Mouse (Mus musculus): ENCODE measurements around the gene Mrpl50.
"Not testable (repeated sequence)": the region's sequence is repeated elsewhere in the genome, so short reads cannot be mapped to it uniquely, and the experiment has no call there.

Mrpl50 gene

GRCm38 (mm10) chr4:49520572-49521340, at the start of gene Mrpl50, which contains the start of gene Zfp189:
Mrpl50 (minus strand) TSS chr4:49521093.
Zfp189 (plus strand) TSS chr4:49521176.
- CTCF ChIA-PET, result no interaction called here

DNA sequence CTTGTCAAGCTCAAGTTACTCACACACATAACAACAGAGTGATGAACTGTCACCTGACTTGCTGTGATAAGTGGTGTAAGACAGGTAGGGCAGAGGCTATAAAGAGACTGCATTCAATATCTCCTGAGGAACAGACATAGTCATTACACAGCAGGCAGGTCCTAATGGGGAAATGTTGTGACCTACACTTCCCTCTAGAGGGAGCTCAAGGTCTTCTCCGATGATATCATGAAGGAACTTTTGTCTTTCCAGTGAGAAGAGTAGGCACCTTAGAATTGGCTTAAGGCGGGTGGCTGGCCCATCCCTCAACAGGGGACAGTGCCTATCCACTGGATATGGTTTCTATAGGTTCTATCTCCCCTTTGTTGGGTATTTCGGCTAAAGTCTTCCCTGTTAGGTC, 46.7 kb upstream of the Mrpl50 start:
- CTCF ChIA-PET, result interaction anchor here (2.8 kb wide), 1 partner anchor 60 kb away, joined by 14 read pairs; no protein-coding TSS in a partner anchor

- CTCF ChIA-PET, result no interaction called here
These were observed 39.3 kb upstream of the Mrpl50 start for GRCm38 (mm10) chr4:49559915-49560772.

GRCm38 (mm10) chr4:49558181-49558580, 37.3 kb upstream of the Mrpl50 start:
- CTCF ChIA-PET, result no interaction called here

DNA sequence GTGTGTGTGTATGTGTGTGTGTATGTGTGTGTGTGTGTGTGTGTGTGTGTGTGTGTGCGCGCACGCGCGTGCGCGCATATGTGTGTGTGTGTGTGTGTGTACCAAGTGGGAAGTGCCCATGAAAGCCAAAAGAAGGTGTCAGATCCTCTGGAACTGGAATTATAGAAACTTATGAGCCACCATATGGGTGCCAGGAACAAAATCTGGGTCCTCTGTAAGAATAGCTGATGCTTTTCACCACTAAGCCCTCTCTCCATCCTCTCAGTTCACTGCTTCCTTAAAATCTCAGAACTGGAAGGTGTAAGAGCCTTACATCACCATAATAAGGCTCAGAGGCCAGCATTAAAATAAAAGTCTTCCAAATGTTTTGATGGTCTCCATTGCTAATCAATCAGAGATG, 36.5 kb upstream of the Mrpl50 start:
- CTCF ChIA-PET, result no interaction called here

DNA sequence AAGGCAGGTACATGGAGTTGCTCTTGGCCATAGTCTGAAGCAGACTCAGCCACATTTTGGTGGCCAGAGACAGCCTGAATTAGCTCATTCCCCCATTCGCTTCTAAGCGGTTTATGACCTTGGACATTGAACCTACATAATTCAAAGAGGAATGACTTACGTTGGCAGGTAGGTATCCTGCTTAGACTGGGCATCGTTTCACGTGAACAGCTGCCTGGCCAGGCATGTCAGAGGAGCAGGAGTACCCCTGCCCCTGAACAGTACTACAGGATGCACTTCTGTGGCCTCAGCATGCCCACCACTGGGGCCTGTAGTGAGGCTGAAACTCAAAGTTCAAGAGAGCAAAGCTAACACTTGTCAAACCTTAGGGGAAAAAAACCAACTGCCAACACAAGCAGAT, 32.5 kb upstream of the Mrpl50 start:
- CTCF ChIA-PET, result no interaction called here

DNA sequence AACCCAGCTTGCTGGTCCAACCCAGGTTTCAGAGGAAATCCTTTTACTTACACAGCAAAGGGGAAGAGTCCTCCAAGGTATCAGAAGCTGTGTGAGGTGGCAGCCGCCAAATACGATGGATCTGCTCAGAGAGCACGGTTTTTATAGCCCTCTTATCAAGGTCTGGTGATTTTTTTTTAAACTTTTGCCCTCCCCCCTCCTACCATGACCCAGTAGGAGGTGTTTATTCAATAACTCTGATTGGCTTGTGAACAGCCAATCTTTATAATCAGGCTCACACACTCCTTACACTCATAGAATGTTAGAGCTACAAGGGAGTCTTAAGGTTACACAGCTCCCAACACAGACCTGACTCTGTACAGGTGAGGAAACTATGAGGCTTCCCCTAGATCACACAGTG, 28.5 kb upstream of the Mrpl50 start, which contains the start of gene Aldob:
TSS of gene Aldob (minus strand) at position 164 of the 400 bp plus-strand sequence.
- CTCF ChIA-PET, result no interaction called here

- CTCF ChIA-PET, result no interaction called here
These were observed 26.8 kb upstream of the Mrpl50 start for GRCm38 (mm10) chr4:49547544-49548219.

DNA sequence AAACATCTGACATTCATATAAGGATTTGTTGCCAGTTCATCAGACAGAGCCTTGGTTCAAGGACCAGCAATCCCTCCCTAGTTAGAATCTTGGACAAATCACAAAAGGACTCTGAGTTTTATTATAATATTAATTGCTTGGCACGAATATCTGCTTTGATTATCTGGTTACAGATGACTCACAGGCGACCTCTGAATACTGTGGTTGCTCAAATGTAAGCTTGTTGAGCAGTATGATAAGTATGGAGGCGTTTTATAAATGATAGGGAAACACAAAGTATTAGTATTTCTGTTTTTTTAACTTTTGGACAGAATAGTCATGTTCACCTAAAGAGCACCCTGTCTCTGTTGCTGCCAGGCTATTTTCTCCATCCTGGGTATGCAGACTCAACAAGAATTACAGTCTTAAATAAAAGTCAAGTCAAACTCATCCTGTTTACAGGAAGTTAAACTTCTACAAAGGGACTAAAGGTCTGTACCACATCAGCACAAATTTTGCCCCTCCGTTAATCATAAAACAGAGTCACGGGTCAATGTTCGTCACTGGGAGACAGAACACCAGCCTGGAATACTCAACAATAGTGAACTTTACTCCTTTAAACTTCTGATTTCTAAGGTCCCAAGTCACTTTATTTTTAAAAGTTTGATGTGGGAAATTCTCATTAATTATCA, 26.1 kb upstream of the Mrpl50 start:
- CTCF ChIA-PET, result no interaction called here

DNA sequence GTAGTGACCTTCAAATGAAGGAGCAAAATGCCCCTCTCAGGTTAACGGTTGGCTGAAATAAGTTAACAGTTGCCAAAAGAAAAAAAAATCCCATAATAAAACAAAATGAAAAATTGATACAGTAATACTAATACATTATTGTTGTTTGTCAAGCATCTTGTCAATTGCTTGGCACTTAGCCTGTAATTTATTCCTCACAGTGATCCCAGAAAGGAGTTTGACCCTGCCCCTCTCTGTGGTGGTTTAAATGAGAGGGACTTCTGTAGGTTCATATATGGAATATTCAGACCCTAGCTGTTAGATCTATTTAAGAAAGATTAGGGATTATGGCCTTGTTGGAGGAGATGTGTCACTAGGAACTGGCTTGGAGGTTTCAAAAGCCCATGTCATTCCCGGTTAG, 25.1 kb upstream of the Mrpl50 start:
- CTCF ChIA-PET, result no interaction called here

- CTCF ChIA-PET, result no interaction called here
These were observed 20.1 kb upstream of the Mrpl50 start for GRCm38 (mm10) chr4:49540966-49541365.

DNA sequence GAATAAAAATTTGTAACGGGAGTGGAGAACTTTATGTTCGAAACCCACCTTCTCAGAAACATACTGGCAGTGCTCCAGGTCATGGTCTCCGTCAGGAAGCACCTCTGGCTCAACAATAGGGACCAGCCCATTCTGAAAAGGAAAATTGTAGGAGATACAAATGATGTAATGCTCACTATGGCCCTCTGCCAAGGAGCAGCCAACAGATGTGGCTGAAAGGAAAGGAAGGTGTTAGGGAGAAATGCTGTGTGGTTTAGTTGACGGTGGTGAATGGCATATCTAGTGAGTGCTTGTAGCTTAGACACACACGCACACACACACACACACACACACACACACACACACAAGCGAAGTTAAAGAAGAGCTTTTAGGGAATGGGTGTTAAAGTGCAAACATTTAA, 18.8 kb upstream of the Mrpl50 start:
- CTCF ChIA-PET, result no interaction called here

DNA sequence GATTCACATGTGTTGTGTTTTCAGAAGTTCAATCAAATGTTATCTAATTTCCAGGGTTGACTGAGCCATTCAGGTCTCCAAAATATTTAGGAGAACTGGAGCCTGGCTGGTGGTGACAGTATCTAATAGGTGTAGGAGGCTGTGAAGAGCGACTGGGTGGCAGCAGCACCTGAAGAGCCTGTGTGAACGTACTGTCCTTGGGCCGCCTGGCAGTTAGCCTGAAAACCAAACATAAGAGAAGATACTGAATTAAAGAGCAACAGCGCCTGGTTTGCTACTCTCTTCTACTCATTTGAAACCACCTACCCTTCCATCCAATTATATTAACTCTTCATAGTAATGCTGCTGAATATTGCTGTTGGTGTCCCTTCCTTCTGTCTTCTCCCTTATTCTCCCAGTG, 15.8 kb upstream of the Mrpl50 start:
- CTCF ChIA-PET, result no interaction called here

DNA sequence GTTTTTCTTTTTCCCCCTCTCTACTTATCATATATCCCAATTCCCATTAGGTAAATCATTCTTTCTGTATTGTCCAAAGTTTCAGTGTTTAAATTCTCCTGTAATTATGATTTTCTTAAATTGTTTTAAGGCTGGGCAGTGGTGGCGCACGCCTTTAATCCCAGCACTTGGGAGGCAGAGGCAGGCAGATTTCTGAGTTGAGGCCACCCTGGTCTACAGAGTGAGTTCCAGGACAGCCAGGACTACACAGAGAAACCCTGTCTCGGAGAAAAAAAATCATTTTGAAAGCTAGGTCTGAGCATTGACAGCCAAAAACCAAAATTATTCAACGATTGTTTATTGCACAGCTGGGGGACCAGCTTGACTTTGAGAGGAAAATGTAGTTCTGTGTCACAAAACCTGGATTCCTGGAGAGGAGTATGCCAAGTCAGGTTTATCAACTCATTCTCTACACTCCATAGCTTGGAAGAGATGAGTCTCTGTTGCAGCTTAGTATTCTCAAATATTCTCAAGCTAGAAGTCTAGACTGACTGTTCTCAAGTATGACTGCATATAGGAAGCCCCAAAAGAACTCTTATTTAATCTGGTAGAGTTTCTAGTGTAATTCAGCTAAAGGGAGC, 14.9 kb upstream of the Mrpl50 start:
- CTCF ChIA-PET, result no interaction called here

DNA sequence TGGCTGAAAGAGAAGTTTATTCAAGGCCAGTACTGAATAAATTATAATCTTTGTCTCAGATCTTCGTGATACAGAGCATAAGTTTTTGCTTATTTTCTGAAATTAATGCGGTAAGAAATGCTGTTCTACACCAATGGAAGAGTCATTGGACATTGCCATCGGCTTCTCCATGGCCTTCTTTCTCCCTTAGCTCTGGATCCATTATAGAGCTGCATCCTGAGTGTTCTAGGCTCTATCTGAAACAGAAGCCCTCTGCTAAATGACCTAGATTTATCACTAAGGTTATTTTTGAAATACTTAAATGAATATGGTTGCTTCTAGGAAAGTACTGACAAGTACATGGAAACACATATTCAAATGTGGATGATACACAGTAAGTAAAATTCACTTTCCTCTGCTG, 14.1 kb upstream of the Mrpl50 start:
- CTCF ChIA-PET, result no interaction called here

GRCm38 (mm10) chr4:49522576-49522975, 1.7 kb upstream of the Mrpl50 start:
- CTCF ChIA-PET, result no interaction called here

DNA sequence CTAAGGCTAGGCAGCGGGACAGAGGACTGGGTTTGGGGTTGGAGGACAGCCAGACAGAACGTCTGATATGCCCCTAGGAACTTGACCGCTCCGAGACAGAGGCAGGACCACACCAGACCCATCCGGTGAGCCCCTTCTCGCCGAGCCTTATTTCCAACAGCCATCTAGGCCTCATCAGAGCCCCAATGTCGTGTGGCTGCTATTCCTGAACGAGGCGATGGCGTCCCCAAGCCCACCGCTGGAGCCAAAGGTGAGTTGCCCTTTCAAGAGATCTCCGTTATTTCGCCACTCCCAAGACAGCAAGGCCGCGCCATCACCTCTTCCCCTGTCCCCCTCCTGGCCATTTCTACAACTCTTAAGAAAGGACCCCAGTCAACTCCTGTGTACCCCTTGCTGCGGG, 453 bp upstream of the Mrpl50 start:
- CTCF ChIA-PET, result no interaction called here

DNA sequence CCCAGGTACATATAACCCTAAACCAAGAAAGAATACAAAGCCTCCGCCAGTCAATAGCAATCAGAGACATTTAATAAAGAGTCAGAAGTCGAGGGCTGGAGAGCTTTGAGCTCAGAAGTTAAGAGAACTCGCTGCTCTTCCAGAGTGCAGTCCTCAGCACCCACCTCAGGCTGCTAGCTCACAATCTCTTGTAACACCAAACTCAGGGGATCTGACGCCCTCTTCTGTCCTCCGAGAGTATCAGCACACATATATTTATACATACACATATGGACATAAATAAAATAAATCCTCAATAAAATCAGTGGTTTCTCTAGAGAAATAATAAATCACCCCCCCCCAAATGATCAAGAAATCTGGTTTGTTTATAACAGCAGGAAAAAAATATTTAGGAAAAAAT, 1.4 kb downstream of the Mrpl50 start:
- CTCF ChIA-PET, result interaction anchor here (0.7 kb wide), 1 partner anchor 1323 kb away, joined by 7 read pairs; no protein-coding TSS in a partner anchor

DNA sequence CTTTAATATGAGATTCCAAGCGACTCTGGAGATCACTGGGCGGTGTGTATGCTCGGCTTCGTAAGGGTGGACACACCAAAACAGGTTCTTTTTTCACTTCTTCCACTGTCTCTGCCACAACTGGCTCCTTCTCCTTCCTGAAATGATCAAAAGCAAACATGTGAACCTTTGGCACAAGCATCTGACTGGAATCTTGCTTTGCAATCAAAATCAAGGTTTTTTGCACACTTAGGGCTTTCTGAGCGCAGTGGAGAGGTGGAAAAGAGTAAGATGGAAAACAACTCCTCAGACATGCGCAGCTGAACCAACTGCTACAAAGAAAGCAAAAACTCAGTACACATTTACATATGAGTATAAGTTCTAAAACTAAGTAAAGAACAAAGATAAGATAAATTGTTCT, 6.5 kb downstream of the Mrpl50 start:
- CTCF ChIA-PET, result no interaction called here

DNA sequence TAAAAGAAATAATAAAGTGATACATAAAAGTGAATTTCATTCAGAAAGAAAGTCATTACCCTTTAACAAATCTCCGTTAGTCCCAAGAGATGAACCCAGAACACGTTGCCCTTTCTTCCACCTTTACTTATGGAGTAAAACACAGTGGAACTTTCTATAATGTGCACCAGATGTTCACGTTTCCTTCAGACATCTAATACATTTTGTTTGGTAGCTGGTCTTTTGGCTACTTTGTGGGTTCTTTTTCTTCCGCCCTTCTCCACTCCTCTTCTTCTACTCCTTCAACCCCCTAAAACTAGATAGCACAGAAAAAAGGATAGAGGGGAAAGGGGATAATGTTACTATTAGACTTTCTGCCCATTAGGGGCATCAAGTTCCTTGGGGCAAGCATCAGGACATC, 8.3 kb downstream of the Mrpl50 start:
- CTCF ChIA-PET, result no interaction called here

GRCm38 (mm10) chr4:49510236-49510835, 10.6 kb downstream of the Mrpl50 start:
- CTCF ChIA-PET, result not testable (repeated sequence)
